Mouse (Mus musculus): Measurements from ENCODE around the gene Ccr3. TPM values are rescaled to one million over a fixed set of nuclear protein-coding genes. Genes with fewer than 3 reads are reported as not detected.
A peak's percentile ranks its signal among the peaks of the same experiment; 100 is the strongest.
"Not testable (repeated sequence)": the region's sequence is repeated elsewhere in the genome, so short reads cannot be mapped to it uniquely, and the experiment has no call there.

The Ccr3 gene
- polyA plus RNA-seq (2012; rRNA removed): 0.11 and 0.19 TPM in 2 replicates

- WGBS: 65% methylated on average over 1 of the region's 1 CpGs
- DNase-seq (ENCODE audit: low read depth, low spot score): no peak
These were observed at the start of gene Ccr3 for GRCm38 (mm10) chr9:124021672-124022071. Gene Ccr3, plus strand, starts transcription at chr9:124021972.

- no peak for DNase-seq (ENCODE audit: low read depth, low spot score)
- 86% methylated on average over 2 of the region's 2 CpGs for whole genome bisulfite sequencing
These were observed 46.1 kb upstream of the Ccr3 start for GRCm38 (mm10) chr9:123975630-123976029.

GRCm38 (mm10) chr9:123976876-123977663, 44.7 kb upstream of the Ccr3 start:
- no peak for DNase-seq (ENCODE audit: low read depth, low spot score)
- WGBS: 79% methylated on average over 9 of the region's 9 CpGs

GRCm38 (mm10) chr9:123978308-123978707, 43.5 kb upstream of the Ccr3 start, which contains the start of gene Ccr1l1:
Gene Ccr1l1, minus strand, starts transcription at chr9:123978408.
- 15% methylated on average over 1 of the region's 1 CpGs for WGBS
- no peak for DNase-seq (ENCODE audit: low read depth, low spot score)

- DNase-seq (ENCODE audit: low read depth, low spot score): not testable (repeated sequence)
- WGBS: no CpG with 5 or more reads among the region's 3 CpGs
These were observed 40.8 kb upstream of the Ccr3 start for GRCm38 (mm10) chr9:123980858-123981475.

GRCm38 (mm10) chr9:123981909-123982308, 39.9 kb upstream of the Ccr3 start:
- WGBS: 69% methylated on average over 4 of the region's 4 CpGs
- no peak for DNase-seq (ENCODE audit: low read depth, low spot score)

- no peak for DNase-seq (ENCODE audit: low read depth, low spot score)
- 76% methylated on average over 1 of the region's 1 CpGs for WGBS
These were observed 39.1 kb upstream of the Ccr3 start for GRCm38 (mm10) chr9:123982720-123983119.

GRCm38 (mm10) chr9:123984943-123985342, 36.8 kb upstream of the Ccr3 start:
- no peak for DNase-seq (ENCODE audit: low read depth, low spot score)

GRCm38 (mm10) chr9:123986217-123986616, 35.6 kb upstream of the Ccr3 start:
- DNase-seq (ENCODE audit: low read depth, low spot score): no peak
- WGBS: 72% methylated on average over 2 of the region's 2 CpGs

- DNase-seq (ENCODE audit: low read depth, low spot score): no peak
- 44% methylated on average over 3 of the region's 3 CpGs for WGBS
These were observed 32.1 kb upstream of the Ccr3 start for GRCm38 (mm10) chr9:123989671-123990070.

GRCm38 (mm10) chr9:123991312-123991906, 30.4 kb upstream of the Ccr3 start:
- WGBS: 24% methylated on average over 1 of the region's 1 CpGs
- no peak for DNase-seq (ENCODE audit: low read depth, low spot score)

GRCm38 (mm10) chr9:123997719-123998118, 24.1 kb upstream of the Ccr3 start:
- 67% methylated on average over 3 of the region's 3 CpGs for WGBS

GRCm38 (mm10) chr9:123999784-124000183, 22.0 kb upstream of the Ccr3 start:
- 29% methylated on average over 2 of the region's 2 CpGs for WGBS
- no peak for DNase-seq (ENCODE audit: low read depth, low spot score)

More at GRCm38 (mm10) chr9:123997719-123998118, 24.1 kb upstream of the Ccr3 start:
- no peak for DNase-seq (ENCODE audit: low read depth, low spot score)

GRCm38 (mm10) chr9:124012691-124013090, 9.1 kb upstream of the Ccr3 start:
- WGBS: 70% methylated on average over 2 of the region's 2 CpGs
- DNase-seq (ENCODE audit: low read depth, low spot score): no peak

- DNase-seq (ENCODE audit: low read depth, low spot score): no peak
- 74% methylated on average over 3 of the region's 3 CpGs for WGBS
These were observed 8.5 kb upstream of the Ccr3 start for GRCm38 (mm10) chr9:124013270-124013669.

GRCm38 (mm10) chr9:124014985-124015652, 6.7 kb upstream of the Ccr3 start:
- 83% methylated on average over 2 of the region's 2 CpGs for WGBS
- no peak for DNase-seq (ENCODE audit: low read depth, low spot score)

GRCm38 (mm10) chr9:124016048-124016447, 5.7 kb upstream of the Ccr3 start:
- 65% methylated on average over 2 of the region's 2 CpGs for WGBS
- DNase-seq (ENCODE audit: low read depth, low spot score): no peak

GRCm38 (mm10) chr9:124019887-124020286, 1.9 kb upstream of the Ccr3 start:
- 86% methylated on average over 3 of the region's 3 CpGs for WGBS
- no peak for DNase-seq (ENCODE audit: low read depth, low spot score)

- WGBS: 70% methylated on average over 1 of the region's 1 CpGs
- peak; percentile 11 for DNase-seq (ENCODE audit: low read depth, low spot score)
These were observed 11.6 kb downstream of the Ccr3 start for GRCm38 (mm10) chr9:124033345-124033744.

- no peak for DNase-seq (ENCODE audit: low read depth, low spot score)
- 19% methylated on average over 4 of the region's 4 CpGs for WGBS
These were observed 15.9 kb downstream of the Ccr3 start for GRCm38 (mm10) chr9:124037707-124038106.
